Mouse (Mus musculus): ENCODE measurements around the gene Gpr150. TPM values are rescaled to one million over a fixed set of nuclear protein-coding genes. Genes with fewer than 3 reads are reported as not detected.

The Gpr150 gene
- polyA plus RNA-seq, 1 experiment from 2014 or later, result 0.26 TPM

- Histone ChIP-seq H3K36me3 (ENCODE audit: control insufficient read depth, insufficient read depth, low read length) (no peaks in the 10 kb centered on the region), H3K27me3 (ENCODE audit: control insufficient read depth, insufficient read depth, low read length) (no peaks in the 10 kb centered on the region), H3K9ac (ENCODE audit: low read length) (peak overlapping the region; percentile 49; the same call in 1 of the 2 replicates), H3K9me3 (ENCODE audit: control insufficient read depth, low read length) (no peaks in the 10 kb centered on the region), H3K4me3 (ENCODE audit: low read depth, low read length) (peak overlapping the region; percentile 50), H3K27ac (ENCODE audit: low read depth, low read length) (no peak overlapping the region), H3K4me2 (peak overlapping the region; percentile 44), H3K4me1 (ENCODE audit: control insufficient read depth, insufficient read depth, low read length) (peaks cover 4% of the 10 kb centered on the region; the same call in 1 of the 2 replicates)
- ATAC-seq (ENCODE audit: low FRiP score) (peak; percentile 69), DNase-seq (ENCODE audit: low spot score, missing footprints) (no peak)
- WGBS, result 48% methylated on average over 5 of the region's 5 CpGs
Measured at GRCm38 (mm10) chr13:76018844-76019400, 37.9 kb downstream of the Gpr150 start.

- H3K36me3 ChIP-seq (ENCODE audit: control insufficient read depth, insufficient read depth, low read length), result no peaks in the 10 kb centered on the region
- peak; percentile 100 for ATAC-seq (ENCODE audit: low FRiP score)
- H3K4me2 ChIP-seq, result peak within 1 kb of the TSS; percentile 52
- H3K9ac ChIP-seq (ENCODE audit: low read length), result peak within 1 kb of the TSS; percentile 81
- H3K4me3 ChIP-seq (ENCODE audit: low read depth, low read length), result peak within 1 kb of the TSS; percentile 50
- peak; percentile 100 for DNase-seq (ENCODE audit: low spot score, missing footprints)
- peaks cover 4% of the 10 kb centered on the region; the same call in 1 of the 2 replicates for H3K4me1 ChIP-seq (ENCODE audit: control insufficient read depth, insufficient read depth, low read length)
- peak within 1 kb of the TSS; percentile 38 for H3K27ac ChIP-seq (ENCODE audit: low read depth, low read length)
- 1% methylated on average over 50 of the region's 50 CpGs for WGBS
- no peaks in the 10 kb centered on the region for H3K9me3 ChIP-seq (ENCODE audit: control insufficient read depth, low read length)
- H3K27me3 ChIP-seq (ENCODE audit: control insufficient read depth, insufficient read depth, low read length), result no peaks in the 10 kb centered on the region
Measured at GRCm38 (mm10) chr13:76017974-76018843, 38.6 kb downstream of the Gpr150 start, which contains the start of gene Rfesd. Gene Rfesd (minus strand): TSS chr13:76018719.

GRCm38 (mm10) chr13:76017465-76017864 lies 39.3 kb downstream of the Gpr150 start:
- ATAC-seq (ENCODE audit: low FRiP score) (no peak), DNase-seq (ENCODE audit: low spot score, missing footprints) (no peak)
- Histone ChIP-seq H3K36me3 (ENCODE audit: control insufficient read depth, insufficient read depth, low read length) (no peaks in the 10 kb centered on the region), H3K9me3 (ENCODE audit: control insufficient read depth, low read length) (no peaks in the 10 kb centered on the region), H3K27ac (ENCODE audit: low read depth, low read length) (peak overlapping the region; percentile 38; the same call in 1 of the 2 replicates), H3K4me2 (peak overlapping the region; percentile 52), H3K4me1 (ENCODE audit: control insufficient read depth, insufficient read depth, low read length) (peaks cover 4% of the 10 kb centered on the region; the same call in 1 of the 2 replicates), H3K9ac (ENCODE audit: low read length) (peak overlapping the region; percentile 81), H3K4me3 (ENCODE audit: low read depth, low read length) (peak overlapping the region; percentile 50), H3K27me3 (ENCODE audit: control insufficient read depth, insufficient read depth, low read length) (no peaks in the 10 kb centered on the region)
- 80% methylated on average over 4 of the region's 4 CpGs for WGBS

- Histone ChIP-seq H3K36me3 (ENCODE audit: control insufficient read depth, insufficient read depth, low read length) (no peaks in the 10 kb centered on the region), H3K27ac (ENCODE audit: low read depth, low read length) (no peak overlapping the region), H3K9me3 (ENCODE audit: control insufficient read depth, low read length) (no peaks in the 10 kb centered on the region), H3K4me3 (ENCODE audit: low read depth, low read length) (no peak overlapping the region), H3K9ac (ENCODE audit: low read length) (no peak overlapping the region), H3K27me3 (ENCODE audit: control insufficient read depth, insufficient read depth, low read length) (no peaks in the 10 kb centered on the region), H3K4me2 (no peak overlapping the region), H3K4me1 (ENCODE audit: control insufficient read depth, insufficient read depth, low read length) (peaks cover 4% of the 10 kb centered on the region; the same call in 1 of the 2 replicates)
- DNase-seq (ENCODE audit: low spot score, missing footprints), result no peak
- no peak for ATAC-seq (ENCODE audit: low FRiP score)
- 76% methylated on average over 2 of the region's 2 CpGs for WGBS
Measured at GRCm38 (mm10) chr13:76014511-76014910, 42.3 kb downstream of the Gpr150 start.

Other genes starting within 250 kb of the Gpr150 start
- gene Glrx, start 217.1 kb downstream of the Gpr150 start, polyA plus RNA-seq (2014; fragmentation: Nextera tagmentation; extraction: Ambion mirVana), result 30.8 and 31.3 TPM in 2 replicates
- gene Rhobtb3, start 113.1 kb downstream of the Gpr150 start, polyA plus RNA-seq (2014; fragmentation: Nextera tagmentation; extraction: Ambion mirVana), result 71.1 and 72.3 TPM in 2 replicates
- gene Spata9, start 89.8 kb downstream of the Gpr150 start, polyA plus RNA-seq (2014; fragmentation: Nextera tagmentation; extraction: Ambion mirVana), result 0.72 and 1.0 TPM in 2 replicates
- gene Rfesd, start 38.3 kb downstream of the Gpr150 start, polyA plus RNA-seq (2014; fragmentation: Nextera tagmentation; extraction: Ambion mirVana), result 21.9 and 24.7 TPM in 2 replicates
- 5.3 and 7.6 TPM in 2 replicates for gene Arsk, start 41.7 kb upstream of the Gpr150 start, polyA plus RNA-seq (2014; fragmentation: Nextera tagmentation; extraction: Ambion mirVana)
- 14.1 and 17.1 TPM in 2 replicates for gene Ttc37, start 41.7 kb upstream of the Gpr150 start, polyA plus RNA-seq (2014; fragmentation: Nextera tagmentation; extraction: Ambion mirVana)
- not detected in 2 replicates for gene Fam81b, start 248.1 kb upstream of the Gpr150 start, polyA plus RNA-seq (2014; fragmentation: Nextera tagmentation; extraction: Ambion mirVana)